Mouse (Mus musculus): Measurements from ENCODE around the gene Rfpl4.
"Not testable (repeated sequence)": the region's sequence is repeated elsewhere in the genome, so short reads cannot be mapped to it uniquely, and the experiment has no call there.

Rfpl4 gene

DNA sequence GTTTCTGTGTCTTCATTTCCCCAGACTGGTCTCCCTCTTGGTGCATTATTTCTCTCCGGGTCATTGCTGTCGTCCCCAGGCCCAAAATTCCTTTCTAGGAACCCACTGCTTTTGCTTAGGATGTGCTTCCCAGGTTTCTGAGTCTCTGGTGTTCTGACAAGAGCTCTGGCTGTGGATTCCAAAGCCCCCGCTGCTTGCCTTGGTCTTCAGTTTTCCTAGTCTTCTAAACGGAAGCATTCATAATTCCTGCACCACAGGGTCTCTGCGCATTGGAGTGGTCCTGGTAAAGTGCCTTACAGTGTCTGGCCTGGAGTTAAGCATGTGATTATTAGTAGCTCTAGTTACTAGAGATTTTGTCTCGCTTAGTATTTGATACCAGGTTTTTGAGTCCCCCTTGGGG lies 35.9 kb downstream of the Rfpl4 start:
- no peak for DNase-seq (ENCODE audit: low read depth, low spot score)

DNA sequence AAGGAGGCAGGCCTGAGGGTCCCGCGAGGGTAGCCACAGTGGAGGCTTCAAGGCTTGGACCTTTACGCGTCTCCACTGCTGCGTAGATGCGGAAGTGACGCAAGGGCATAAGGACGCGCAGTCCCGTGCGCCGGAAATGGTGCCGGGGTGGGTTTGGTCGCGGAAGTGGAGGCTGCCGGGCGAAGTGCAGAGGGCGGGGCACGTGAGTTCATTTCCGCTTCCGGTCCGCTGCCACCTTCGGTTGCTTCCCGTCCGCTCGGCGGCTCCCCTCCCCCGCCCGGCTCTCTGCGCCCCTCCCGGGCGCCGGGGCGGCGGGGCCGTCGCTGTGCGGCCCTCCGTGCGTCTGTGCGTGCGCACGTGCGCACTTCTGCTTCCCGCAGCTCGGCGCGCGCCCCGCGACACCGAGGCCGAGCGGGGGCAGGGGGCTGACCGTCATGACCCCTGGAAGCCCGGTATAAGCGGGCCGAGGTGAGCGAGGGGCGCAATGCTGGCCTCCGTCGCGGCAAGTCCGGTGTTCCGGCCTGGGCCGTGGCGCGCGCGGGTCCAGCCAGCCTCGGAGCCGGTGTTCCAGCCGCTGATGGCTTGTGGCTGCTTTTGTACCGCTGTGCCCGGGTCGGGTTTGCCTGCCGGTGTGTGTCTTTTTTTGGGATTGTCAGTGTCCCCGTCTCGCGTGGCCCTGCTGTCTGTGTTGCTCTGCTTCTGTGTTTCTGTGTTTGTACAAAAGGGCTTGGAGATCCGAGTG lies 36.6 kb downstream of the Rfpl4 start, which contains the start of gene Epn1:
Gene Epn1 (plus strand): TSS at position 226 of the 742 bp plus-strand sequence.
- peak; percentile 95 for DNase-seq (ENCODE audit: low read depth, low spot score)

DNA sequence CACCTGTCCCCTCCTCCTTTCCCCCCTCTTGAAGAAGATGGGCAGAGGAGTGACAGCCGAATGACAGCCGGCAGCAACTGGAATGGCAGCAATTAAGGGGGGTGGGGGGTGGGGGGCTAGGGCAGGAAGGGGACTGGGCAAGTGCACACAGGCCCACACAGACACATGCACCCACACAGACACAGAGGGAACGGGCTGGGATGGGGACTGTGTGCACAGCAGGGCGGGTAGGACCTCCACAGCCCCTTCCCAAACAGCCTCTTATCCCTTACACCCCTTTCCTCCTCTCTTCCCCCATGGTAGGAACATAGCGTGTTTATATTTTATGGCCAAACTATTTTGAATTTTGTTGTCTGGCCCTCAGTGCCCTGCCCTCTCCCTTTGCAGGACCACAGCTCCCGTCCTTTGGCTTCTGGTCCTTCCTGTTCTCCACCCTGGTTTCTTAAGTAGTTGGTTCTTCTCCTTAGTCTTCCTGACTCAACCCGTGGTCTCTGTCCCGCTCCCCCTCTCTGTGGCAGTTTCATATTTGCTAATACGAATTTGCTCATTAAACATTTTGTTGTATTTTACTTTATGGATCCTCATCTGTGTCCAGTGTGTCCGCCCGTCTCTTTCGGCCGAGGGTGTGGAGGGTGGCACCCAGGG lies 37.3 kb downstream of the Rfpl4 start:
- DNase-seq (ENCODE audit: low read depth, low spot score) = not testable (repeated sequence)

DNA sequence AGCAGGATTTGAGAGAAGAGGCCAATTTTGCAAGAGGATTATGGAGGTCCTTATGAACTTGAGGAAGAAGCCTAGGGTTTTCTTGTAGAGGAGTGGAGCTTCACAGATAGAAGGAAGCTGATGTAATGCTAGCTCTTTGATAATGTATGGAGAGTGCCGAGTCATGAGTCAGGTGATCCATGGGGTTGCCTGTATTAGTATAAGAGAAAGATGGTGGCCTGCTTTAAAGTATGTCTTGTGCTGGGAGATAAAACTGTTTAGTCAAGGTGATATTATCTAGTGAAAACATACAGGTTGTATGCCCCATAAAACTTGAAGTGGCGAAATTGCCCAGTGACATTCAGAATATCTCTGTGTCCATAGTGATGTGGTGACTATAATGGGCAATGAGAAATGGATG lies 39.8 kb downstream of the Rfpl4 start:
- no peak for DNase-seq (ENCODE audit: low read depth, low spot score)

DNA sequence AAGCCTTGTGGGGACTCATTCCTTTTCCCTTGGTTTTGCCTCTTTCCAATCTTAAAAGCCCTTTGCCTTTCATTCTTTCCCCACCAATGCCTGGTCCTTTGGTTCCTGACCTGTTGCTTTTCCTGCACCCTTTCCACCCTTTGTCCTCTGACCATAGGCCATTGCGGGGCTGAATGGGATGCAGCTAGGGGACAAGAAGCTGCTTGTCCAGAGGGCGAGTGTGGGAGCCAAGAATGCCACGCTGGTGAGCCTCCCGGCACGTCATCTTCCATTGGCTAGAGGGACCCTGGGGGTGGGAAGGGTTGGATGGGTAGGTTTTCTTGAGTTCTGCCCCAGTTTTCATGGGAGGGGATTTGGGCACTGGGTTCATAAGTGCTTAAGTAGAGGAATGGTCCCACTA lies 41.8 kb downstream of the Rfpl4 start:
- no peak for DNase-seq (ENCODE audit: low read depth, low spot score)

DNA sequence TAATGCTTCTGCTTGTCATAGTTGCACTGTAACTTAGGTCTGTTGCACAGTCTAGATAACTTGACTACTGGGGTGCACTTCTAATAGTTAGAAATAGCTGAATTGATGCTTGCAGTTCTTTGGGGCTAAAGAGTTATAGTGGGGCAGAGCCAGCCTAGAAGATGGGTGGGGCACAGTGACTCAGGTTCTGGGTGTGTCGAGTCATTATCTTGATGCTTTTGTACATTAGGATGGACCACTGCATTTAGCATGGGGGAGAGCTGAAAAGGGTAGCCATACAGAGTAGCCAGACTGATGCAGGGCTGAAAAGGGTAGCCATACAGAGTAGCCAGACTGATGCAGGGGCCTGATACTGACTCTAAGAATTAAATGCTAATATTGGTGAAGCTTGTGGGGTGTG lies 43.2 kb downstream of the Rfpl4 start:
- no peak for DNase-seq (ENCODE audit: low read depth, low spot score)

DNA sequence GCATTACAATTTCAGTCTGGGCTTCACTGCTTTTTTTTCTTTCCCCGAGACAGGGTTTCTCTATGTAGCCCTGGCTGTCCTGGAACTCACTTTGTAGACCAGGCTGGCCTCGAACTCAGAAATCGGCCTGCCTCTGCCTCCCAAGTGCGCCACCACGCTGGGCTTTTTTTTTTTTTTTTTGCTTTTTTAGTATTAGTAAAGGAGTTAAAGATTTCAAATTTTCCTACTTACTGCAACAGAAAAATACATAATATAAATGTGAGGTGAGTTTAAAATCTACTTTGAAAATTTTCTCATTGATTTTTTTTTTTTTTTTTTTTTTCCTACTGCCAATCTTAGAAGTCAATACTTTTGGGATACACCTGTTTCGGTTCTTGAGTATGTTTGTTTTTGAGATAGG lies 51.9 kb downstream of the Rfpl4 start:
- DNase-seq (ENCODE audit: low read depth, low spot score) = no peak

DNA sequence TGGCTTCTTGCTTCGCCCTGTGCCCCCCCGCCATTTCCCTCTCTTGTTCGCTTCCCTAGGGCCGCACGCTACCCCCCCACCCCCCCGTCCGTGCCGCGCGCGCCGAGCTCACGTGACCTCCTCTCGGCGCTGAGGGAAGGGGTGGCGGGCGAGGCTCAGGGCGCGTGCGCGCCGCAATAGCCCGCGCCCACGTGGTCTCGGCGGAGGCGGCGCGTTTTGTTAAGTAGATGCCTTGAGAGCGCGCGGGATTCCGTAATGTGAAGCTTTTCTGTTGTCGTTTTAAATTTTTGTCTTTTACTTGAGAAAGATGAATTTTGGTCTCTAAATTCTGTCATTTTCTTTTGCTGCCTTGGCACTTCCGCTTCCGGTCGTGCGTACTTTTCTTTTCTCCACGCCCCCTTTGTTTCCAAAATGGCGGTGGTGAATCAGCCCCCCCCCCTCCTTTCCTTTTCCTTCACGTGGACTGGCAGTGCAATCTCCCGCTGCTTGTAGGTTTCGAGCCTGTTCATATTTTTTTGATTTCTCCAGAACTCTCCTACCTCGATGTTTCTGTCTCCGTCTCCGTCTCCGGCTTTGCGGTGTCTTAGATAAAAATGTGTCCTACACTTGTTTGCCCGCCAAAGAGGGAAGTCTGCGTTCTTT lies 54.3 kb downstream of the Rfpl4 start:
- peak; percentile 85 for DNase-seq (ENCODE audit: low read depth, low spot score)

DNA sequence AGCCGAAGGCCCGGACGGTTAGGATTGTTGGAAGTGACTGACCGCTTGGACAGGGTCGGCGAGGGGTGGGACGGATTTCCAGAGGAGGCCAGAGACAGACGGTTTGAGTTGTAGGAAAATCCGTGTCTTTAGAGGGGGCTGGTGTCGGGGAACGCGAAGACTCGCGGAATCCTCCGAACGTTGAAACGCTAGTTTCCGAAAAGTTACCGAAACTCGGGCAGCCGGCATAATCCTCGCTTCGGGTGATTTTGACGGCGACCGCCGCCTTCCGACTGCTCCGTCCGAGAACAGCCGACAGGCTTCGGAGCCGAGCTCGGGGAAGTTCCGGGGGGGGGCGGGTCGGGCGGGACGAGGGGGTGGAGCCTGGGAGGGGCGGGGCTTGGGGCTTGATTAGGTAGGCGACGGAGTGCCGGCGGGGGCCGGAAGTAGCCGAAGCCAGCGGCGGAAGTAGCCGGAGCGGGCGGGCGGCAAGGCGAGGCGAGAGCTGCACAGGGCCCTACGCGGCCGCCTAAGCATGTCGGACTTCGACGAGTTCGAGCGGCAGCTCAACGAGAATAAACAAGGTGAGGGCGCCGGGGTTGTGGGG lies 54.9 kb downstream of the Rfpl4 start, which contains the start of gene U2af2:
Gene U2af2 (plus strand): TSS at position 370 of the 586 bp plus-strand sequence.
- DNase-seq (ENCODE audit: low read depth, low spot score) = peak; percentile 85

DNA sequence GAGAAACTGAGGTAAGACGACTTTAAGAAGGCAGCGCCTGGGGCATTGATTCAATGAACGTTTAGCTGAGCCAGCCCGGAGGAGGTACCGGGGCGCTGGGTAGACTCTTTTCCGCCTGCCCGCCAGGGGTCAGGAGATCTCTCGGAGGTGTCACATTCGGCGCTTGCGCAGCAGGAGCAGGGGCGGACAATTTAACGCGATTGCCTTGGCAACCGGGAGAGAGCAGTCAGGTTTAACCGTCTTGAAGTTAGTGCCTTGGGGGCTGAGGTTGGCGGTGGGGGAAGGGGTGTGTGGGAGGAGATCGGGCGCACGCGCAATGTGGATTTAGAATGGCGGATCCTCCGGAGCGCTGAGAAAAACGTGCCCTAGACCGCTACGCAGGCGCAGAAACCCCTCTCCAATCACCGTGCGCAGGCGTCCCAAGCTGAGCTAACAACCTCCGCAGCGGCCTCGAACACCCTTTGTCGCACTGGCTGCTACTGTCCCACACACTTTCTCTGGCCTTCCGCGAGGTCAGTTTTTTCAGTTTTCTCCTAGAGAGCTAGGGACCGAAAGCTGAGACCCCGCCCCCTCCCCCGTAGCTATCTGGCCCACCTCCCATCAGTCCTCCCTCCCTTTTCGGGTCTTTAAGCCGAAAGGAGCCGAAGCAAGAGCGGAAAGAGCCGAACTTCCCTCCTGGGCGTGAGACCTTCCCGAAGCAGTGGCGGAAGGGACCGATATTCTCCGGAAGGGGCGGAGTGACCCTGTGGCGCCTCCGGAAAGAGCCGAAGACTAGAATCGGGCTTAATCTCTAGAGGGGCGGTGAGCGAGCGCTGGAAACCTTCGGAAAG lies 55.6 kb downstream of the Rfpl4 start:
- peak; percentile 99 for DNase-seq (ENCODE audit: low read depth, low spot score)

DNA sequence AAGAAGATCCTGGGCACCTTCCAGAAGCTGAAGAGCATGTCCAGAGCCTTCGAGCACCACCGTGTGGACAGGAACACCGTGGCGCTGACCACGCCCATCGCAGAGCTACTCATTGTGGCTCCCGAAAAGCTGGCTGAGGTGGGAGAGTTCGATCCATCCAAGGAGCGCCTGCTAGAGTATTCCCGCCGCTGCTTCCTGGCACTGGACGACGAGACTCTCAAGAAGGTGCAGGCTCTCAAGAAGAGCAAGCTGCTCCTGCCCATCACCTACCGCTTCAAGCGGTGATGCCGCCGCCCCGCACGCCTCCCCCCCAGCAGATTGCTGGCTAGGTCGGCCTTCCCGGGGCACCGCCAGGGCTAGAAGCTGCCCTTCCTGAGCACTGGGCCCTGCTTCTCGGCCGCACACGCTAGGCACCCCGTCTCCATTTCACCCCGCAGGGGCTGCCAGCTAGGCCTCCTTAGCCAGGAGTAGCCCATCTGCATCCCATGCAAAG lies 56.5 kb downstream of the Rfpl4 start:
- peak; percentile 82 for DNase-seq (ENCODE audit: low read depth, low spot score)

Data from forelimb bud, embryonic 11.5 days (tissue).